Mouse (Mus musculus) limb, embryonic 14.5 days (tissue): ENCODE results near the gene Syngr4. TPM values are rescaled to one million over a fixed set of nuclear protein-coding genes. Genes with fewer than 3 reads are reported as not detected.
A peak's percentile ranks its signal among the peaks of the same experiment; 100 is the strongest.

Experiments used
- ATAC-seq: fragments of 200-750 bp; cut with Nextera tagmentation; 2 replicates; pipeline ENCODE4 v1.8.0; 2017; ENCODE audit warnings: low read depth, moderate number of reproducible peaks, moderate TSS enrichment; ENCODE audit not compliant: low FRiP score
- DNase-seq: peaks from one replicate; pipeline ENCODE4 v3.0.0-alpha.2; 2015; ENCODE audit warnings: low spot score
- H3K27ac ChIP-seq: fragments of 300-500 bp; sonication (generic); replicated peaks from 2 replicates; pipeline ENCODE4 v1.5.1; 2014; ENCODE audit warnings: low read depth, mild to moderate bottlenecking, low read length, moderate library complexity, mixed read lengths
- H3K27me3 ChIP-seq: fragments of 300-500 bp; sonication (generic); 2 replicates; pipeline ENCODE4 v1.6.1; 2014; ENCODE audit warnings: low read length, mixed read lengths; ENCODE audit not compliant: control insufficient read depth, insufficient read depth
- H3K36me3 ChIP-seq: fragments of 300-500 bp; sonication (generic); 2 replicates; pipeline ENCODE4 v1.6.1; 2014; ENCODE audit warnings: mild to moderate bottlenecking, low read length, moderate library complexity, mixed read lengths; ENCODE audit not compliant: control insufficient read depth, insufficient read depth
- H3K4me1 ChIP-seq: fragments of 300-500 bp; sonication (generic); 2 replicates; pipeline ENCODE4 v1.6.1; 2014; ENCODE audit warnings: antibody characterized with exemption, low read length, mixed read lengths; ENCODE audit not compliant: control insufficient read depth, insufficient read depth
- H3K4me2 ChIP-seq: fragments of 300-500 bp; sonication (generic); replicated peaks from 2 replicates; pipeline ENCODE4 v1.6.1; 2014; ENCODE audit warnings: low read depth, mild to moderate bottlenecking, low read length, moderate library complexity; ENCODE audit not compliant: severe bottlenecking
- H3K4me3 ChIP-seq: fragments of 300-500 bp; sonication (generic); replicated peaks from 2 replicates; pipeline ENCODE4 v1.5.1; 2014; ENCODE audit warnings: low read length
- H3K9ac ChIP-seq: fragments of 300-500 bp; sonication (generic); 2 replicates; pipeline ENCODE4 v1.6.1; 2014; ENCODE audit warnings: mild to moderate bottlenecking, low read depth, low read length, moderate library complexity; ENCODE audit not compliant: severe bottlenecking
- H3K9me3 ChIP-seq: fragments of 300-500 bp; sonication (generic); 2 replicates; pipeline ENCODE4 v1.6.1; 2016; ENCODE audit warnings: low read length; ENCODE audit not compliant: control insufficient read depth
- POLR2A ChIP-seq: fragments of 200-500 bp; IDR thresholded peaks from 2 replicates; pipeline ENCODE4 v1.8.0; 2012; ENCODE audit warnings: inconsistent platforms, mild to moderate bottlenecking, moderate library complexity, borderline replicate concordance; ENCODE audit not compliant: insufficient read depth, insufficient read length; ENCODE audit errors: extremely low read depth
- WGBS: fragments of 180-500 bp; shearing (Covaris S2); extraction: QIAGEN DNeasy Blood & Tissue Kit; methylation state at CpG from one replicate; pipeline ENCODE4 v1.1.7; 2014; 5-methylcytosine and 5-hydroxymethylcytosine counted together
- polyA plus RNA-seq, 2 experiments: library from polyadenylated mRNA; depleted of rRNA in 1 of 2; stranded (reverse) in 1 of 2; unstranded in 1 of 2; fragments of >200 nt; fragmentation: Nextera tagmentation in 1 of 2; extraction: Ambion mirVana in 1 of 2; gene quantifications; 2 replicates each; pipeline versions ENCODE4 v1.2.1 to v1.2.3; 2012 to 2014

Syngr4 gene
- polyA plus RNA-seq, 2 experiments = 0.49 to 0.99 TPM

GRCm38 (mm10) chr7:45921950-45922600 lies 25.6 kb upstream of the Syngr4 start:
- H3K4me3 ChIP-seq = 0 out of 2 replicates have a peak overlapping the region, but pooled peaks have one; percentile 41
- H3K27me3 ChIP-seq = no peaks in the 10 kb centered on the region
- H3K9me3 ChIP-seq = no peaks in the 10 kb centered on the region
- peak overlapping the region; percentile 90 for H3K27ac ChIP-seq
- H3K9ac ChIP-seq = no peak overlapping the region
- WGBS = 75% methylated on average over 12 of the region's 12 CpGs
- ATAC-seq (no peak), DNase-seq (no peak)
- peaks cover 49% of the 10 kb centered on the region for H3K4me1 ChIP-seq
- peaks cover 12% of the 10 kb centered on the region; the same call in 1 of the 2 replicates for H3K36me3 ChIP-seq
- H3K4me2 ChIP-seq = peak overlapping the region; percentile 63
- TF ChIP-seq POLR2A = no peak

- TF ChIP-seq POLR2A = no peak
- H3K27me3 ChIP-seq = no peaks in the 10 kb centered on the region
- WGBS = 21% methylated on average over 9 of the region's 9 CpGs
- H3K36me3 ChIP-seq = peaks cover 12% of the 10 kb centered on the region; the same call in 1 of the 2 replicates
- peak within 1 kb of the TSS; percentile 68 for H3K9ac ChIP-seq
- H3K4me3 ChIP-seq = peak within 1 kb of the TSS; percentile 60
- ATAC-seq = peak; percentile 25
- peaks cover 55% of the 10 kb centered on the region for H3K4me1 ChIP-seq
- H3K9me3 ChIP-seq = no peaks in the 10 kb centered on the region
- H3K27ac ChIP-seq = peak within 1 kb of the TSS; percentile 90
- H3K4me2 ChIP-seq = peak within 1 kb of the TSS; percentile 75
- peak; percentile 69 for DNase-seq
These were observed 24.7 kb upstream of the Syngr4 start, which contains the start of gene Emp3 for GRCm38 (mm10) chr7:45921242-45921621. Gene Emp3 (minus strand): TSS chr7:45921404.

GRCm38 (mm10) chr7:45920583-45921241 lies 24.2 kb upstream of the Syngr4 start:
- Histone ChIP-seq H3K4me2 (peak overlapping the region; percentile 75), H3K36me3 (peaks cover 12% of the 10 kb centered on the region; the same call in 1 of the 2 replicates), H3K4me1 (peaks cover 60% of the 10 kb centered on the region), H3K27ac (peak overlapping the region; percentile 90), H3K27me3 (no peaks in the 10 kb centered on the region), H3K9me3 (no peaks in the 10 kb centered on the region), H3K4me3 (peak overlapping the region; percentile 60), H3K9ac (peak overlapping the region; percentile 68)
- no peak for DNase-seq
- ATAC-seq = no peak
- no peak for TF ChIP-seq POLR2A
- 26% methylated on average over 9 of the region's 9 CpGs for WGBS

GRCm38 (mm10) chr7:45919761-45920160 lies 23.2 kb upstream of the Syngr4 start:
- Histone ChIP-seq H3K4me2 (peak overlapping the region; percentile 75), H3K4me1 (peaks cover 60% of the 10 kb centered on the region), H3K27me3 (no peaks in the 10 kb centered on the region), H3K27ac (no peak overlapping the region; the same call in 1 of the 2 replicates), H3K36me3 (peaks cover 12% of the 10 kb centered on the region; the same call in 1 of the 2 replicates), H3K4me3 (peak overlapping the region; percentile 60), H3K9me3 (no peaks in the 10 kb centered on the region), H3K9ac (peak overlapping the region; percentile 68)
- ATAC-seq (no peak), DNase-seq (no peak)
- no peak for TF ChIP-seq POLR2A
- WGBS = 67% methylated on average over 4 of the region's 4 CpGs

- 76% methylated on average over 14 of the region's 14 CpGs for WGBS
- Histone ChIP-seq H3K36me3 (peaks cover 12% of the 10 kb centered on the region; the same call in 1 of the 2 replicates), H3K9me3 (no peaks in the 10 kb centered on the region), H3K9ac (no peak overlapping the region), H3K27ac (no peak overlapping the region), H3K27me3 (no peaks in the 10 kb centered on the region), H3K4me2 (peak overlapping the region; percentile 75), H3K4me3 (peak overlapping the region; percentile 60; the same call in 1 of the 2 replicates), H3K4me1 (peaks cover 58% of the 10 kb centered on the region)
- no peak for TF ChIP-seq POLR2A
- DNase-seq (no peak), ATAC-seq (no peak)
These were observed 22.7 kb upstream of the Syngr4 start for GRCm38 (mm10) chr7:45919083-45919671.
